Mouse (Mus musculus): ENCODE results near the gene Tbc1d9. TPM values are rescaled to one million over a fixed set of nuclear protein-coding genes. Genes with fewer than 3 reads are reported as not detected.

Tbc1d9 gene
- polyA plus RNA-seq, 1 experiment from 2014 or later = 20.2 TPM

- H3K27me3 ChIP-seq (replicated peaks) = no peaks in the 10 kb centered on the region
- WGBS = 87% methylated on average over 14 of the region's 14 CpGs
- H3K4me1 ChIP-seq = no peaks in the 10 kb centered on the region
- no peak for ATAC-seq (ENCODE audit: low FRiP score, low read depth)
- H3K4me3 ChIP-seq = no peak overlapping the region
- no peak overlapping the region for H3K9ac ChIP-seq
- H3K4me2 ChIP-seq (replicated peaks) = no peak overlapping the region
- H3K9me3 ChIP-seq = no peaks in the 10 kb centered on the region
- no peak overlapping the region for H3K27ac ChIP-seq
- peaks cover 41% of the 10 kb centered on the region for H3K36me3 ChIP-seq
Measured at GRCm38 (mm10) chr8:83251362-83252246, 86.5 kb downstream of the Tbc1d9 start.

DNA sequence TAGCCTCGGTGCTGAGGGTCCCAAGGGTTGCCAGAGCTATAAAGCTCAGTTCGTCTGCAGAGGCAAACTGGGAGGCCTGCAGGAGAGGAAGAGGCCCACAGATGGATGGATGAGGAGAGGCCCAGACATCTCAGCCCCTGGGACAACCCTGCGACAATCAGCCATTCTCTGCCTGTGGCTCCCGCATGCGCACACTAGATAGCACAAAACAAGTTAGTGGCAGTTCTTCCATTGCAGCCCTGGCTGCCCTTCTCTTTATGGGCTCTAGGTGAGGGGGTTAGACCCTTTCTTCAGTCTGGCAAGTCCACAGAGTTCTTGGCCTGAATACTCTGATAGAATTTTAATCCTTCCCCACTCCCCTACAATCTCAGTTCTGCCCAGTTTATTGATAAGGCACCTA is 87.6 kb downstream of the Tbc1d9 start:
- Histone ChIP-seq H3K27ac (no peak overlapping the region), H3K36me3 (peaks cover 41% of the 10 kb centered on the region), H3K9ac (no peak overlapping the region), H3K9me3 (no peaks in the 10 kb centered on the region), H3K4me2 (replicated peaks) (no peak overlapping the region), H3K4me3 (no peak overlapping the region), H3K4me1 (no peaks in the 10 kb centered on the region), H3K27me3 (replicated peaks) (no peaks in the 10 kb centered on the region)
- 86% methylated on average over 5 of the region's 5 CpGs for WGBS
- ATAC-seq (ENCODE audit: low FRiP score, low read depth) = no peak

DNA sequence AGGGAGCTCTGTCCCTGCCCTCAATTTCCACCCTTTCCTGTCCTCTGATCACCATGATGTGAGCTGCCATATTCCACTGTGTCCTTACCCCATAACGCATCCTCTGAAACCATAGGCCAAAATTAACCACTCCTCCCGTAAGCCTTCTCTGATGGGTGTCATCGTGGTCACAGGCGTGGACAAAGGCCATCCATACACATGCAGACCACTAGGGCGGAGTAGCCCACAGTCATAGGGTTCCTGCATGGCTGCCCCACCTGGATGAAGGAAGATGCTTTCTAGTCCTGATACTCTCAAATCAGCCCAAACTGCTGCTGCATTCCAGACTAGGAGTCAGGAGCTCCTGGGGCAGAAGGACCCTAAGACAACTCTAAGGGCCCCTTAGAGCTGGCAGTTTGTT is 92.5 kb downstream of the Tbc1d9 start:
- H3K36me3 ChIP-seq = peaks cover 52% of the 10 kb centered on the region
- 90% methylated on average over 5 of the region's 5 CpGs for WGBS
- no peaks in the 10 kb centered on the region for H3K27me3 ChIP-seq (replicated peaks)
- no peak overlapping the region for H3K9ac ChIP-seq
- no peak overlapping the region for H3K4me2 ChIP-seq (replicated peaks)
- H3K9me3 ChIP-seq = no peaks in the 10 kb centered on the region
- H3K27ac ChIP-seq = no peak overlapping the region
- no peak for ATAC-seq (ENCODE audit: low FRiP score, low read depth)
- no peak overlapping the region for H3K4me3 ChIP-seq
- H3K4me1 ChIP-seq = no peaks in the 10 kb centered on the region

- WGBS = 75% methylated on average over 16 of the region's 16 CpGs
- peaks cover 40% of the 10 kb centered on the region for H3K36me3 ChIP-seq
- no peak overlapping the region for H3K27ac ChIP-seq
- no peaks in the 10 kb centered on the region for H3K9me3 ChIP-seq
- H3K4me2 ChIP-seq (replicated peaks) = no peak overlapping the region
- H3K4me1 ChIP-seq = no peaks in the 10 kb centered on the region
- no peak overlapping the region for H3K4me3 ChIP-seq
- no peak overlapping the region for H3K9ac ChIP-seq
- ATAC-seq (ENCODE audit: low FRiP score, low read depth) = peak; percentile 85
- no peaks in the 10 kb centered on the region for H3K27me3 ChIP-seq (replicated peaks)
Measured at GRCm38 (mm10) chr8:83260418-83261215, 95.5 kb downstream of the Tbc1d9 start.

GRCm38 (mm10) chr8:83271172-83271571 is 106.0 kb downstream of the Tbc1d9 start:
- H3K27ac ChIP-seq = no peak overlapping the region
- H3K4me2 ChIP-seq (replicated peaks) = no peak overlapping the region
- H3K36me3 ChIP-seq = peaks cover 41% of the 10 kb centered on the region
- 96% methylated on average over 14 of the region's 14 CpGs for WGBS
- no peak overlapping the region for H3K4me3 ChIP-seq
- no peak overlapping the region for H3K9ac ChIP-seq
- H3K9me3 ChIP-seq = no peaks in the 10 kb centered on the region
- H3K4me1 ChIP-seq = no peaks in the 10 kb centered on the region
- ATAC-seq (ENCODE audit: low FRiP score, low read depth) = no peak
- H3K27me3 ChIP-seq (replicated peaks) = no peaks in the 10 kb centered on the region

DNA sequence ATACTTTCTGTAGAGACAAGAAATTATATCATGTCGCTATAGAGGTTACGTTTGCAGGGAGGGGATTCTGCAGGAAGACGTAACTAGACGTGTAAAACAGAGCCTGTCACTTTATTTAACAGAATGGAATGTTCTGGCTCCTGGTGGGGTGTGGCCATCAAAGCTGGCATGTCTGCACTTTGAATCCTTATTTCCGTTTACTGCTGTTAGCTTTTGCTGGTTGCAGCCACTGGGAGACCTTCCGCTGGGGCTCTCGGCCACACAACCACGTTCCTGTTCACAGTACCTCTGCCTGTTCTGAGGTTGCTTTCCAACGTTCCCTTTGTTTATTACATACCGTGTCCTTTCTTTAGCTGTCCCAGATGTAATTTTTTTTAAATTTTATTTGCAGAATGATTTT is 107.3 kb downstream of the Tbc1d9 start:
- no peak for ATAC-seq (ENCODE audit: low FRiP score, low read depth)
- H3K4me2 ChIP-seq (replicated peaks) = no peak overlapping the region
- no peak overlapping the region for H3K27ac ChIP-seq
- H3K9ac ChIP-seq = no peak overlapping the region
- H3K27me3 ChIP-seq (replicated peaks) = no peaks in the 10 kb centered on the region
- H3K36me3 ChIP-seq = peaks cover 29% of the 10 kb centered on the region
- H3K4me3 ChIP-seq = no peak overlapping the region
- no peaks in the 10 kb centered on the region for H3K9me3 ChIP-seq
- no peaks in the 10 kb centered on the region for H3K4me1 ChIP-seq
- WGBS = 87% methylated on average over 10 of the region's 10 CpGs

GRCm38 (mm10) chr8:83274470-83274869 is 109.3 kb downstream of the Tbc1d9 start:
- H3K4me2 ChIP-seq (replicated peaks) = no peak overlapping the region
- ATAC-seq (ENCODE audit: low FRiP score, low read depth) = no peak
- H3K27ac ChIP-seq = no peak overlapping the region
- no peaks in the 10 kb centered on the region for H3K4me1 ChIP-seq
- no peaks in the 10 kb centered on the region for H3K27me3 ChIP-seq (replicated peaks)
- H3K9ac ChIP-seq = no peak overlapping the region
- H3K4me3 ChIP-seq = no peak overlapping the region
- H3K9me3 ChIP-seq = no peaks in the 10 kb centered on the region
- peaks cover 21% of the 10 kb centered on the region for H3K36me3 ChIP-seq
- WGBS = 67% methylated on average over 11 of the region's 11 CpGs

GRCm38 (mm10) chr8:83278431-83278830 is 113.3 kb downstream of the Tbc1d9 start:
- ATAC-seq (ENCODE audit: low FRiP score, low read depth) = no peak
- Histone ChIP-seq H3K27me3 (replicated peaks) (no peaks in the 10 kb centered on the region), H3K9ac (no peak overlapping the region), H3K4me3 (no peak overlapping the region), H3K36me3 (peaks cover under 1% of the 10 kb centered on the region; the same call in 1 of the 2 replicates), H3K4me1 (no peaks in the 10 kb centered on the region), H3K9me3 (no peaks in the 10 kb centered on the region), H3K27ac (no peak overlapping the region), H3K4me2 (replicated peaks) (no peak overlapping the region)
- WGBS = 87% methylated on average over 6 of the region's 6 CpGs

GRCm38 (mm10) chr8:83285391-83285790 is 120.2 kb downstream of the Tbc1d9 start:
- Histone ChIP-seq H3K9me3 (no peaks in the 10 kb centered on the region), H3K9ac (no peak overlapping the region), H3K4me2 (replicated peaks) (no peak overlapping the region), H3K4me3 (no peak overlapping the region), H3K27ac (no peak overlapping the region), H3K27me3 (replicated peaks) (peaks cover 10% of the 10 kb centered on the region), H3K4me1 (peaks cover 7% of the 10 kb centered on the region), H3K36me3 (no peaks in the 10 kb centered on the region)
- no peak for ATAC-seq (ENCODE audit: low FRiP score, low read depth)
- WGBS = 86% methylated on average over 8 of the region's 8 CpGs

DNA sequence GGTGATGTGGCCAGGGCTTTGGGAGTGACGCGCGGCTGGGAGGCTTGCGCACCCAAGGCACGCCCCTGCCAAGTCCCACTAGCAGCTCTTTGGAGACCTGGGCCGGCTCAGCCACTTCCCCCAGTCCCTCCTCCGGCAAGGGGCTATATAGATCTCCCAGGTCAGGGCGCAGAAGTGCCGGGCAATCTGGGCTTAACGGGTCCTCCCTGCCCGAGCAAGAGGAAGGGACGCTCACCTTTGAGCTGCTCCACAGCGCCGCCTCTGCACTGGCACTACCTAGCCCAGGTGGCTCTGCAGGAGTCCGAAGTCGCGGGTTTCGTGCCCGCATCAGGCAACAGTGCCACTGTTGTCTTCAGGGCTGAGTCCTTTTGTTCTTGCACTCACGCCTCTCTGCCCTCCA is 125.0 kb downstream of the Tbc1d9 start, which contains the start of gene Ucp1:
Ucp1 (plus strand) TSS at position 177 of the 400 bp plus-strand sequence.
- H3K4me2 ChIP-seq (replicated peaks) = peak within 1 kb of the TSS; percentile 45
- ATAC-seq (ENCODE audit: low FRiP score, low read depth) = no peak

DNA sequence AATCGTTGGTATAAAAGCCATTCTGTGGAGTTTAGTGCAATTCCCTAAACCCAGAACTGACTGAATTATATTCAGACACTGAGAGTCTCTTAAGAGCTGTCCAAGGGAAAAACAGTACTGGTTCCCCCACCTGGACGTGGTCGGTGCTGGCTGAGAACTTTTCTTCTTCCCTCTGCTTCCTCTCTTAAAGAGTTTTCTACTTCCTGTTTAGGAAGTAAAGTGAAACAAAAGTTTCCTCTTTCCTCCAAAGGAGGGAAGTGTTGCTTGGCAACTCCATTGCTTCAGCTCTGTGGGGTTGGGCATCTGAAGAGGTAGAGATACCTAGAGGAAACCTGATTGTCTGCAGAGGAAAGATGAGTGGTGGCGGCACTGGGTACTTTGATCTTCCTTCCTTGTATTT is 132.2 kb downstream of the Tbc1d9 start:
- ATAC-seq (ENCODE audit: low FRiP score, low read depth) = no peak
- WGBS = 81% methylated on average over 4 of the region's 4 CpGs
- no peaks in the 10 kb centered on the region for H3K9me3 ChIP-seq
- no peaks in the 10 kb centered on the region for H3K27me3 ChIP-seq (replicated peaks)
- no peaks in the 10 kb centered on the region for H3K4me1 ChIP-seq
- H3K36me3 ChIP-seq = no peaks in the 10 kb centered on the region
- H3K27ac ChIP-seq = no peak overlapping the region
- H3K4me2 ChIP-seq (replicated peaks) = no peak overlapping the region
- H3K4me3 ChIP-seq = no peak overlapping the region
- no peak overlapping the region for H3K9ac ChIP-seq

More for the DNA sequence above, 125.0 kb downstream of the Tbc1d9 start, which contains the start of gene Ucp1:
- H3K4me1 ChIP-seq = peaks cover 7% of the 10 kb centered on the region
- H3K27ac ChIP-seq = no peak within 1 kb of the TSS
- peaks cover 15% of the 10 kb centered on the region for H3K27me3 ChIP-seq (replicated peaks)
- no peaks in the 10 kb centered on the region for H3K9me3 ChIP-seq
- WGBS = 5% methylated on average over 20 of the region's 20 CpGs
- H3K9ac ChIP-seq = no peak within 1 kb of the TSS
- no peak within 1 kb of the TSS for H3K4me3 ChIP-seq
- H3K36me3 ChIP-seq = no peaks in the 10 kb centered on the region

DNA sequence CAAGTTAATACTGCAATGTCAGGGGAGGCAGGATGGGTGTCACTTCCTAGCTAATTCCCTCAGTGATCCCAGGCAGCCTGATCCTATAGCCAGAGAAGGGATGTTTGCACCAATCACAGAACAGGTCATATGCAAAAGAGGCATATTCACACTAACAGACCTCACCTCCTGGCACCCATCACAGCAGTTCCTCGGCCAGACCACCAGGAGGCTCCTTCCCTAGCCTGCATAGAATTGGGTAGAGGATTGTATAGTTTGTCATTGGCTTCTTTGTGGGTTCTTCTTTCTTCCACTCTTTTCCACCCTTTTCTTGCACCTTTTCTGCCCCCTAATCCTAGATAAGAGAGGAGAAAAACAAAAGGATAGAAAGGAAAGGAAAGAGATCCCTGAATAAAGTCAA is 135.0 kb downstream of the Tbc1d9 start:
- H3K27ac ChIP-seq = no peak overlapping the region
- WGBS = 70% methylated on average over 1 of the region's 1 CpGs
- no peak overlapping the region for H3K4me3 ChIP-seq
- H3K36me3 ChIP-seq = no peaks in the 10 kb centered on the region
- H3K4me1 ChIP-seq = no peaks in the 10 kb centered on the region
- no peaks in the 10 kb centered on the region for H3K9me3 ChIP-seq
- H3K4me2 ChIP-seq (replicated peaks) = no peak overlapping the region
- ATAC-seq (ENCODE audit: low FRiP score, low read depth) = no peak
- H3K27me3 ChIP-seq (replicated peaks) = no peaks in the 10 kb centered on the region
- no peak overlapping the region for H3K9ac ChIP-seq

All from neural tube, embryonic 12.5 days (tissue).